Mouse (Mus musculus) Muller cell, postnatal 12 days (primary cell): ENCODE data around the gene Iqcf4.
"Not testable (repeated sequence)": the region's sequence is repeated elsewhere in the genome, so short reads cannot be mapped to it uniquely, and the experiment has no call there.

Source experiments
- DNase-seq: peaks from one replicate; pipeline ENCODE4 v3.0.0-alpha.2; 2015; ENCODE audit errors: inconsistent ontology term

Gene Iqcf4

DNA sequence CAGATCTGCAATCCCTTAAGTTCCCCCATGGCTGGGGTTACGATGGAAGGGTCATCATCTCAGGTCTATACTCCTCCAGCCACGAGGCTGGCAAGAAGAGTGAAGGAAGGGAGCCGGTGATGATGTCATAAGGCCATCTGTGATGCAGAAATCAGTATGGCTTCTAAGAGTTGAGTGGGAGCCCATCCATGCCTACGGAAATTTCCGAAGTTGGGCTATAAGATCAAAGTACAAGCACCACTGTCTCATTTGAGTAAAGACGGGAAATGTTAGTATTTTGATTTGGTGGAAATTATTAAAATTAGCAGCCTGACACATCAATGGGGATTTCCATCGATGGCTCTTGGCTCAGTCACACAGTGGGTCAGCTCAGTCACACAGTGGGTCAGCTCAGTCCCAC lies at the start of gene Iqcf4:
Gene Iqcf4 (minus strand): TSS at position 101 of the 400 bp plus-strand sequence.
- no peak for DNase-seq

DNA sequence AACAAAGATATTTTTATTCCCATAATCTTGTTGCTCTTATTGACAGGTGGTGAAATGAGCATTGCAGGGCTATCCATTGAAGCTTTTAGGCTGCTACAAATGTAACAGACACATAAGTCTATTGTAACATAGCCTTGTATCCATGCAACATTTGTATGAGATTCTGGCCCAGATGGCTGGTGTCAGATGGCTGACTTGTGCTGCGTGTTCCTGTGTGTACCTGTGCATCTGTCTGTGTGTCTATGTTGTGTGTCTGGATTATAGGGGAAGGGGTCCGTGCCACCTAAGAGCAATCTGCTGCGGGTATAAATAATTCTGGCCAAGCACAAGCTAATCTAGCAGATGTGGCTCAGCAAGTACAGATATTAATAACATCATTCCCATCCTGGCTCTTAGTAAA lies 46.7 kb upstream of the Iqcf4 start:
- DNase-seq = no peak

DNA sequence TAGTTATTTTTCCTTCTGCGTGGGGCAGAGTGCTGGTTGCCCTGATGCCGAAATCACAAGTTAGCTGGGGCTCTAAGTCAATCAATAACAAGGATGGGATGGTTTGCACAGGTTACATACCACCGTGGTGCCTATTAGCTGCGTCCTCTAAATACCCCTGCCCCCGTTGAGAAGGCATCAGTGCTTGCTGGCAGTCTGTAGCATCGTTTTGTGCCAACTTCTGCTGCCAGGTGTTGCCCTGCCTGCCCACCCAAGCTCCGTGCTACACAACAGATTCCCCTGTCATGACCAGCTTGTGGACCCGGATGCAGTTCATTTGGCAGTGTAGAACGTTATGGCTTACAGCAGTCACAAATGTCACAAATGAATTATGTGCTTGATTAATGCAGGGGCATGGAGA lies 45.5 kb upstream of the Iqcf4 start:
- no peak for DNase-seq

DNA sequence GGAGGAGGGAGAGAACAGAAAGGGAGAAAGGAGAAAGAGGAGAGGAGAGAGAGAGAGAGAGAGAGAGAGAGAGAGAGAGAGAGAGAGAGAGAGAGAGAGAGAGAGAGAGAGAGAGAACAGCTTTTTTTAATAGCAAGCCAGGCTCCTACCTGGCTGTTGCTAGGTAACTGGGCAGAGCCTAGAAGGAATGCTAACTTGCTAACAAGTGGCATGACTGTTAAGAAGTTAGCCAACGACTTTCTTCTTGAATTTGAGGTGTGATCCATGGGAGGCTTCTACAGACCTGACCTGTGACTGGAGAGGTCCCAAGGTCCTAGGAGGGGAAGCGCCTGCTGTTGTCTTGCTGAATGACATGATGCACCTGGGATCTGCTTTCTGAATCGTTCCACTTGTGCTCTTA lies 43.8 kb upstream of the Iqcf4 start:
- DNase-seq = no peak

DNA sequence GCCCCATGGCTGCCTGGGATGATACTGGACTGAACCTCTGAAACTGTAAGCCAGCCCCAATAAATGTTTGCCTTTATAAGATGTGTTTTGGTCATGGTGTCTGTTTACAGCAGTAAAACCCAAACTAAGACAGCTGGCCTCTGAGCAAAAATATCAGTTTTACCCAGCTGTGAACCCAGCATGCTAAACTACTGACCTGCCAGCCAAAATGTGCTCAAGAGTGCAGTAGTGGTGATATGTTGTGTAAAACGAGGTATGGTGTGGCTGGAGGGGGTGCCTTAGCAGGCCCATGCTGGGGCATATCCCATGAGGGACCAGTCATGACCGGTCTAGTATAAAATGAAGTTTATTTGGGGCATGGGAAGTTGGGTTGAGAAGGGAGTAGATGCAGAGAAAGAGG lies 43.2 kb upstream of the Iqcf4 start:
- DNase-seq = no peak

DNA sequence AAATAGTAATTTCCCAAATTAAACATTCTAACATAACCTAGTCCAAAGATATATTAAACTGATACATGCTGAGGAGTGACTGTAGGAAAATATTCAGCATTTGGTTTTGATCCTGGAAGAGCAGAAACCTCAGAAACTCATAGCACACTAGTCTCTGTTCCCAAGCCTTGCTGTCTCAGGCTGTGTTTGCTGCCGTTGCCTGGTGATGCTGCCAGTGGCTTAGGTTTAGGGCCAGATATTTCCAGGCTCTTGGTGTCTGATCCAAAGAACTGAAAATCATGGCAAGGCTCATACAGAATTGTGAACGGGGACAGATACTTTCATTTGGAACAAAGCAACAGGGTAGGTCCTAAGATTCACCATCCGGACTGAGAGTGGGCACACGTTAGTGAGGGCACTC lies 39.9 kb upstream of the Iqcf4 start:
- DNase-seq = no peak

DNA sequence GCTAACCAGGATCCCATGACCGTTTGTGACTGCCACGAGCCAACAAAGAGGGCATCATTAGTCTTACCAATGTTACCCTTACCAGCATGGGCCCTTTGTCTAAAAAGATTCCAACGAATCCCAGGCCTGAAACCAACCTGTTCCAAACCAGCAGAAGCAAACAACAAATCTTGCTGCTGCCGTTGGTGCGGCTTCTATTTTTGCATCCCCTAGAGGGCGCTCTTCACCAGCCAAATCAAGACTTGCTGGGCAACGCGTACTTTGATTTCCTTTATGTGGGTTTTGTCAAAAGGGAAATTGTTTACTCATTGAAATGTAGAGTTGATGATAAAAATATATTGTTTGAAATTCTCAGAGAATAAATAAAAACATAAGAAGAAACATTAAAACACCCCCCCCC lies 29.8 kb upstream of the Iqcf4 start:
- DNase-seq = peak; percentile 17

DNA sequence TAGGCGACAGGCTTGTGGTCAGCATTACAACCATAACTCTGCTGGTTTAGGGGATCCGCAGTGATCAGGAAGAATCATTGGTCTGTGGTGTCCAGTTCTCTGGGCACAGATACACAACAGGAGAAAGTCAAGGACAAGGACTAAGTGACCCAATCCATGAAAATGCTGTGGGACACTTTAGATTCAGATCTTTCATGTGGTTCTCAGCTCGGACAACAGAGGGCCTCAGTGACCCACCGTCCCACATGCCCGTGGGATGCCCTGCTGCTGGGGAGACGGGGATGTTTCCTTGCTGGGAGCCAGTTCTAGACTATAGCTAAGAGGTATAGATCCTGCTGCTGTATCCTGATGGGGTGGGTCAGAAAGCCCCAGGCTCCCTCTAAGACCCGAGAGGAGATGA lies 27.7 kb upstream of the Iqcf4 start:
- no peak for DNase-seq

DNA sequence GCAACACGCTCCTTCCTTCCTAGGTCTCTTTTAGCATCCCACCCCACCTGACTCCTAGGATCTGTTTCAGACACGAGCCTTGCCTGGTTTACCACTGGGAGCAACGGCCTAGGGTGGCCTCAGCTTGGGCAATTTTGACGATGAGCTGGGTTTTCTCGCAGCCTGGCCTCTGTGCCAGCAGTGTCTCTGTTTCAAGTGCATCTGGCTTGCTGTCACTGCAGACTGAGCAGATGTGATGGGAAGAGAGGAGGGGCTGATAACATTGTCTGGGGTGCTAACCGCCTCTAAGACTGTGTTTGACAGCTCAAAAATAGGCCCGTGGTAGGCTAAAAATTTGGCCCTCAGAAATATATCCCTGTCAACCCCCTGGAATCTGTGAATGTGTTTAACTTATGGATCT lies 25.0 kb upstream of the Iqcf4 start:
- no peak for DNase-seq

DNA sequence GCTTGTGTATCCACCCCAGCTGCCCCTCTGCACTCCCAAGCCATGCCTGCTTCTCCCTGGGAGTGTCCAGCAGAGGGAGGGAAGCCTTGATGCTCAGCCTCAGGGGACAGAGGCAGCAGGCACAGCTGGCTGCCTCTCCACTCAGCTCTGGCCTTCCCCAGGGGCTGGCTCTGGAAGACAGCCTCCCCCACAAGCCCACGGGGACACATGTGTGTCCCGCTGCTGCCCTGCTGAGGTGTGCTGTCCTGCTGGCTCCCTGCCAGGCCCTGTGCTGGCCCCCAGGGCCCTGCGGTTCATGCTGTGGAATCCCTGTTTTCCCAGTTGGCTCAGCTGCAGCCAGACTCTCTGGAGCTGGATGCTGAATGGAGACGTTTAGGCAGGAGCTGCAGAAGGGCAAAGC lies 24.6 kb upstream of the Iqcf4 start:
- DNase-seq = not testable (repeated sequence)

DNA sequence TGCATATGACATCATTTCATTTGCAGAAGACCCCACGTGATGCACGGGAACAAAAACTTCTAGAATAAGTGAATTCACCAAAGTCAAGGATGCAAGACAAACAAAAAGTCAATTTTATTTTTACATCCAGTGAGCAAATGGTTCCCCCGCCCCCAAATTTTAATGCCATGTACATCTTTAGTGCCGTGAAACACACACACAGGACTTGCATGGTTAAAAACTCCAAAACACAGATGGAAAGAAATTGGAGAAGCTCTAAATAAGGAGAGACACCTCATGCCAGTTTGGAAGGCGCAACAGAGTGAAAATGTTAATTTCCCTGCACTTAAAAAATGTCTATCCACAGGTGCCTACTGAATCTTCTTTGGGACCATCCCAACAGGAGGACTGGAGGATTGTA lies 21.4 kb upstream of the Iqcf4 start:
- DNase-seq = no peak

DNA sequence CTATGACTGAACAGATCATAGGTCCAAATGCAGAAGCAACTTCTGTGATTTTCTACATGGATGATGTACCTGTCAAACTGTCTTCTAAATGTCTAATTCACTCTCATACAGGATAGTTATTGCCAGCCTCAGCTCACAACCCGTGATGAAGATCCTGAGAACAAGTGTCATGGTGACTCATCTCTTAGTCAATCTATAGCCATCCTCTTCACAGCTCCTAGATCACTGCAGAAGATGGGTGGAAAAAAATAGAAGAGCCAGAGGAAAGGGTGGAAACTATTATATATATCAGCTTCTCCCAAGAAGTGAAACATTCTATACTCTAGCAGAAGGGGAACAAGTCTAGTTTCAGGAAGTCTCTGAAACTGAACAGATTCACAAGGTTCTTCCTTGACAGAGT lies 11.8 kb upstream of the Iqcf4 start:
- DNase-seq = no peak

DNA sequence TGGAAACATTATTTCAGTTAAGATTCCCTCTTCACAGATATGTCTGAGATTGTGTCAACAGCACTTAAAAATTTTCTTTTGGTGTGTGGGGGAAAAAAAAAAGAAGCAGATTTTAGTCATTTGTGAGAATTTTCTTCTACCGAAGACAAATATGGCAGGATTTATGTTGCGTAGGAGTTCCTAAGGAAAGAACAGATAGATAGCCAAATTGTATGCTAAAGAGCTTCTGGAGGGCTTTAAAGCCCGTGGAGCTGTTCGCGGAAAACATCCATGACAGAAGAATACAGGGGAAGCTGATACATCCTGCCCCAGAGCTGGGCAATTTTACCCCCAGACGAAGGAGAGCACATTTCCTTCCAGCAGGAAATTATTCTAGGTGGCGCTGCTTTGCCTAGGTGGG lies 9.2 kb upstream of the Iqcf4 start:
- DNase-seq = no peak

DNA sequence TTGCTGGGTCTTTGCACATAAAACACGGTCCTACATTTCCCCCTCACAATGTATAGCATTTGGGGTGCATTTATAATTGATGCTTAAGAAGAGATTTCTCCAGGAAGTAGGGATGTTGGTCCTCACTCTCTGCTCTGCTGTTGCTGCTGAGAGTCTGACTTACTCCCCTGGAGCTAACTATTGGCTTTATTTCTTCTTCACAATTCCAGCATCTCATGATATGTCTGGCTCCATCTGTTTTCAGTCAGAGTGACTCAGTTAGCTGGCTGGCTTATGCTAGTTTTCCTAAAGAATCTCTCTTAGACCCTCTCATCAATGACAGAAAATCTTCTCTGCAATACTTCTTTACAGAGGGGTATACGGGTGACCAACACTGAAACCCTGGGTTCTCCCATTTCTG lies 5.3 kb upstream of the Iqcf4 start:
- no peak for DNase-seq

DNA sequence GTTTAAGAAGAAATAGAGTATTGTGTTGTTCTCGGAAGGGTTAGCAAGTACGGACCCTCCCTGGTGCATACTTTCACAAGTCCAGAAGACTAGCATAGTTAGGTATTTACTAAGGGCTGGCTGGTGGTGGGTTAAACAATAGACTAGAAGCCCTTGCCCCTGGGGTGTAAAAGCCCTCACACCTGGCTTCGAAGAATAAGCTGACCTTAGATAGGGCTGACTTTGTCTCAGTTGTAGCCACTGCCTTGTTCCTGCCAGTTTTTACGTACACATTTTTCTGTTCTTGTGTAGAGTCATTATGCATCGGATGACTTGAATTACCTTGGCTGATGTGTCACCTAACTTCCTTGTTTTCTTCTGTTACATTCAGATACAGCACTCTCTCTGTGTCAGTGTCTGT lies 2.6 kb upstream of the Iqcf4 start:
- DNase-seq = no peak

DNA sequence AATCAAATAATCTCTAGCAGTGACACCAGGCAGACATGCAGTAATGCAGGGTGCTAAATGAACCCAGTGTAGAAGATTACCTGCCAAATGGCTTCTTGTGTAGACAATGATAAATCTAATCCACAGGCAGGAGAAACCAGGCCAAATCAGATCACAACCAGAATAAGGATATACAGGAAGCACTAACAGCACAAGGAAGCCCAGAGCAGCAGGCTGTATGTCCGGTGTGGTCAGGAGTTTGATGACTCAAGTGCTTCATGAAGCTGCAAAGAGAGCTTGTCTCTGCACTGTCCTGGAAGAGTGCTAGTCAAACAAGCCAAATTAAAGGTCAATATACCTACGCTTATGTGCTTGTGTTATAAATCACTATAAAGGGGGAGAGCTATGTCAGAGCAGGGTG lies 1.4 kb upstream of the Iqcf4 start:
- no peak for DNase-seq

DNA sequence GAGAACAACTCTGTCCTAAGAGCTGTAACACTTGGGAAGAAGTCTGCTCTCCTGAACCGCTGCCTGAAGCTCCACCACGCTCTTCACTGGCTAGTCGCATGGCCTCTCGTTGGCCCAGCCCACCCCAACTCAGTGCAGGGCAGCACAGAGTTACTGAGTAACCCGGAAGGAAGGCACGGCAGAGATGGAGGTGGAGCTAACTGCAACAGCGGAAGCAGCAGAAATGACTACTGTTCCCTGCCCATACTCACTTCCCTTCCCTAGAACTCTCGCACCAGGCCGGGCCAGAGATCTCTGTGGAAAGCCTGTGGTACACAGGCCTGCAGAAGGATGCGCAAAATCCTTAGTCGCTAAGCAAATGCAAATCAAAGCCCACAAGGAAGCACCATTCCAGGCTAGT lies 4.4 kb downstream of the Iqcf4 start:
- no peak for DNase-seq

DNA sequence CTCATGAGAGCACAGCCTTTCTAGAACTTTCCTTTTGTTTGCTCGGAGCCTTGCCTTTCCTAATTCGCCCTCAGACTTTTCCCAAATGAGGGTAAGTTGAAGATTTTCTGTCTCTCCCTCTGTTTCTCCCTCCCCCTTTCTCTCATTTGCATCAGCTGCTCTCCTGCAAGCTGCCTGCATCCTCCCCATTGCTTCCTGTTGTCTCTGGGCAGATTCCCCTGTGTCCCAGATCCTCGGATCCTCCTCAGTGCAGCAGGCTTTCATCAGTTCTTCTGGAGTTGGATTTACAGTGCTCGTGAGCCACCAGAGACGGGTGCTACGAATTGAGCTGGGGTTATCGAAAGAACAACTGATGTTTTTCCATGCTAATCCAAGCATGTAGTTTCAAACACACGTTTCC lies 6.8 kb downstream of the Iqcf4 start:
- no peak for DNase-seq

DNA sequence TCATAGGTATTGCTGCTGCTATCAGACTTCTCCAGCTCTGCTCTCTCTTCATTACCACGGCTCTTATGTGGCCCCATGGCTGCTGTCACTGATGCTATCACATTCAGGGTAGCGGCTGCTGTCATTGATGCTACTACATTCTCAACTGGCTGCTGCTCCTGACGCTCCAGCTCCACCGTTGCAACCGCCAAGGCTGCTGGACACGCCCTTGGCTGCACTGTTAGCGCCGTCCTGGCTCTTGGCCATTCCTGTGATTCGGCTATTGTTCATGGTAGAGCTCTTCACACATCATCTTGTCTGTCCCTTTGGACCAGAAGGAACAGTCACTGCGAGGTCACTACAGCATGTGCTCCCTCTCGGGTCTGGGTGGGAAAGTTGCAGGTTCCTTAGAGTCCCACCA lies 8.5 kb downstream of the Iqcf4 start:
- DNase-seq = no peak

DNA sequence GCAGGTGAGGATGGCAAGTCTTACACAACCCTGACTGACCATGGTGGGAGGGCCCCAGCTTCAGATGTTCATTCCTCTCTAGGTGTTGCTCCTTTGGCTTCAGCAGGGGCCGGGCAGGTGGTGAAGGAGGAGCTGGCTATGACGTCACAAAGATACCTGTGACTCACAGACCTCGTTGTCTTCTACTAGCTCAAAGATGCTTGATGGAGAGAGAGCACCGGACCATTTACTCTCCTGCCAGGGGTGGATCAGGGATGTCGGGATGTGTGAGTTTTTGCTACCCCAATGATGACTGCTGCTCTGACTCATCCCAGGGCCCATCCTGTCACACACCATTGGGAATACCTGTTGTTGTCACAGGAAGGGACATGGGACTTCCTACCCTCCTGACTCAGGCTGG lies 9.3 kb downstream of the Iqcf4 start, which contains the start of gene Iqcf3:
Gene Iqcf3 (minus strand): TSS at position 101 of the 400 bp plus-strand sequence.
- no peak for DNase-seq

DNA sequence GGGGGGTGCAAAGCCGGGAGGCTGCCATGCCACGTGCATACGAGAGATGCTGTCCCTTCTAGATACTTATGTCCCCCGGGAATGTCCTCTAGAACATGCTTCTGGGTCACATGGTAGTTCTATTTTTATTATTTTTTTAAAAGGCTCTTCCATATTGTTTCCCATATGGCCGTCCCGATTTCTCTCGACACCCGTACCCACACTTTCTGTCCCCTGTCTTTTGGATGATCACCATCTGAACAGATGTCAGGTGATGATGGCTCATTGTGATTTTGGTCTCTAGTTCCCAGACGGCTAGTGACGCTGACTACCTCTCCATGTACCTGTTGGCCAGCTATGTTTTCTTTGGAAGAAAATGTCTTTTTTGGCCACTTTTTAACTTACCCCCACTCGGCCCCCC lies 35.8 kb downstream of the Iqcf4 start:
- DNase-seq = no peak

DNA sequence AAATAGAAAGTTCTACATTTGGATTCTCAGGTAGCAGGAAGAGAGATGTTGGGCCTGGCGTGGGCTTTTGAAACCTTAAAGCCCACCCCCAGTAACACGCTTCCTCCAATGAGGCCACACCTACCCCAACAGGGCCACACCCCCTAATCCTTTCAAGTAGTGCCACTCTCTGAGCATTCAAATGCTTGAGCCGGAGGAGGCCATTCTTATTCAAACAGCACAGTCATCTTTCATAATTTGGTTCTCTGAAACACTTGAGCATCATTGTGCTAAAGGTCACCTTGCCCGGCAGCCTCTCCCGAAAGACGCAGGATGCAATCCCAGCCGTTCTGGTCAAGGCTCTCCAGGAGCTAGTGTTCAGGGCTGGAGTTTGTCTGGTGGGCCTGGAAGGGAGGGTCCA lies 36.5 kb downstream of the Iqcf4 start:
- no peak for DNase-seq

DNA sequence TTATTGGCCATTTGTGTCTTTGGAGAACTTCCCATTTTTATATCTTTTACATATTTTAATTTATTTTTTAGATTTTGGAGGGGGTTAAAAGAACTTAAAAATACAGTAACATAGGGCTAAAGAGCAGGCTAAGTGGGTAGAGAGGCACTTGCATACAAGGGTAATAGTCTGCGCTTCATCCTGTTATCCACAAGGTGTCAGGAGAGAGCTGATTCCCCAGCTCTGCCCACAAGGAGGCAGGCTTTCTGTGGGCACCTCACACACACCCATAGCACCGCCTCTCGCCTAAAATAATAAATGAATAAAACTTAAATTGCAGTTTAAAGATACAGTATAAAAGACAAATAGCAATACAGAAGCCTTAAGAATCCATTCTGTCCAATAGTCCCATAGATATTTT lies 39.0 kb downstream of the Iqcf4 start:
- DNase-seq = peak; percentile 19

DNA sequence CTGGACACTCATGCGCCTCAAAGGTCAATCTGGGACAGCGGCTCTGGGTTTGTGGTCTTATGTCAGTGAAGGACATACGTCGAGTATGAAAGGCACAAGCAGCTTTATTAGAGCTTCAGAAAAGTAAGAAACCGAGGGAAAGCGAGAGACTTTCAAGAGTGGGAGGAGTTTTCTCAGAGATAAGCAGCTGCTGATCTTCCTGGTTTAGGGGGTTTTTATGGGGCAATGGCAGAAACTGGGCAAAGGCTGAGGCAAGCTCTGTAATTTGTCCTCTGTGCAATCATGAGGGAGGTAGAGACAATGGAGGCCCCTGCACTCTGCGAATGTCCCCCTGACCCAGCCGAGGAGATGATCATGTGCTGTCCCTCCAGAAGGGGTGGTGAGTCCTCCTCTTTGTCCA lies 50.9 kb downstream of the Iqcf4 start:
- DNase-seq = no peak

DNA sequence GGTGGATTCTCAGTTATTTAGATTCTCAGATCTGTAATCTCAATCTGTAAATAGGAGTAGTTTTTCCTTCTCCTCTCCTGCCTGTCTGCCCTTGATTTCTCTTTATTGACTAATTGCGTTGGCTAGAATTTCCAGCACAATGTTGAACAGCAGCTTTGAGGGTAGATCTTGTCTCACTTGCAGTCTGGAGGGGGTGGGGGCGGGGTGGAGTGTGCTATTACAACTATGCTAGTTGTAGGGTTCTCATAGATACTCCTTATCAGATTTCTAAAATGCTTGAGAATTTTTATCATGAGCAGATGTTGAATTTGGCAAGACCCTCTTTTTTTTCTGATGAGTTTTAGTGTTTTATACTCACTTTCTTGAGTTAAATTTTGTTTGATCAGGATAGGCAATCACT lies 51.4 kb downstream of the Iqcf4 start:
- DNase-seq = no peak
